Mouse (Mus musculus): ENCODE data around the gene Clec3b.

DNA sequence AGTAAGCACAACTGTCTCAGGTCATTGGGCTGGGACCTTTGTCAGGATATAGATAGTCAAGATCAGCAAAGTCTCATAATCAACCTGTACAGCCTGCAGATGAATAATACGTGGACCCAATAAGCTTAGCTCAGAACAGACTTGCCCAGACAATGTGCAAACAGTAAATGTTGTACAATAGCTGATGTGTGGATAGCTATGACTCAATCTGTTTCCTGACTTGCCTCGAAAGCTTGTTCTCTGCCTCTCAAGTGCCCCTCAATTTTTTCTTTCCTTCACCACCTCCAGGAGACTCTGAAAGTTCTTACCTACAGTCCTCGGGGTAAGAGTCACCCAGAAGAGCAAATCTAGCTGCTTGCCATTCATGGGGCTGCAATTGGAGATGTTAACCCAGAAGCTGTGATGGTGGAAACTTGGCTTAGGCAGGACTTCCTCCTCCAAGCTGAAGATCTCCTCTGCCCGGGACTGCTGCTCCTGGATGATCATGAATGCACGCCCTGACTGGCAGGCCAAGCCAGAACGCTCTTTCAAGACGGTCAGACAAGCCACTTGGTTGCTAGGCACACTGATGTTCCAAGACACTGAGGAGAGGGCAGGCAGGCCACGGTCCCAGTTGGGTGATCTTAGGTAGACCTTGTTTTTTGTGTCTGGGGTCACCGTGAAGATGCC lies 26.8 kb downstream of the Clec3b start:
- TF ChIP-seq CTCF (IDR thresholded peaks at IDR 0.05; ENCODE audit: low read depth) (no peak), EP300 (IDR thresholded peaks at IDR 0.05; ENCODE audit: low read depth) (no peak)

All from liver, postnatal 0 days (tissue).